Mouse (Mus musculus): ENCODE data around the gene Commd2. TPM values are rescaled to one million over a fixed set of nuclear protein-coding genes. Genes with fewer than 3 reads are reported as not detected.

Gene Commd2
- polyA plus RNA-seq, 1 experiment = 47.5 TPM

- H3K4me1 ChIP-seq = peaks cover 4% of the 10 kb centered on the region; the same call in 1 of the 2 replicates
- no peak overlapping the region for H3K4me3 ChIP-seq (replicated peaks)
- H3K27me3 ChIP-seq (replicated peaks) = no peaks in the 10 kb centered on the region
- H3K9me3 ChIP-seq = no peaks in the 10 kb centered on the region
- TF ChIP-seq FLI1 (IDR thresholded peaks at IDR 0.05; ENCODE audit: low read length) (no peak), GATA1 (IDR thresholded peaks at IDR 0.05; ENCODE audit: borderline replicate concordance, low read length) (no peak)
- H3K36me3 ChIP-seq (replicated peaks; ENCODE audit: low read length) = no peaks in the 10 kb centered on the region
Observed at GRCm38 (mm10) chr3:57664682-57665081, 13.2 kb upstream of the Commd2 start.

- Histone ChIP-seq H3K9me3 (no peaks in the 10 kb centered on the region), H3K27me3 (replicated peaks) (no peaks in the 10 kb centered on the region), H3K4me1 (peaks cover 4% of the 10 kb centered on the region; the same call in 1 of the 2 replicates), H3K36me3 (replicated peaks; ENCODE audit: low read length) (no peaks in the 10 kb centered on the region), H3K4me3 (replicated peaks) (peak overlapping the region; percentile 38)
- no peak for TF ChIP-seq FLI1 (IDR thresholded peaks at IDR 0.05; ENCODE audit: low read length)
- TF ChIP-seq GATA1 (IDR thresholded peaks at IDR 0.05; ENCODE audit: borderline replicate concordance, low read length) = no peak
Observed at GRCm38 (mm10) chr3:57663731-57664130, 12.2 kb upstream of the Commd2 start.

DNA sequence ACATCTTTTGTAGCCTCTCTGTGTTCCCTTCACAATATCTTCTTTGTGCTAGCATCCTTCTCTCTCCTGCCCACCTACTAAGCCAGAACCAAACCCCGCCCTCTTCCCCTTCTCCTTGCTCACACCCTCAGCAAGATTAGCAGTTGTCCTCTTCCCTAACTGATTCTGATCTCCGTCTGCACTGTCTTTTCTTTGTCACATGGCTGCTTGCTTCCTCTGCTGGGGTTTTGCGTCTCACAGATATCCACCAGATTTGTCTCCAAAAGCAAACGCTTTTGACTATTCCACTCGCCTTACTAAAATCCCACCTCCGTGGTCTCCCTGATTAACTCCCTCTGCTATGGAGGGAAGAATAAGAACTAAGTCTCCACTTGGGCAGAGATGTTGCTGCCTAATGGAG lies 7.1 kb upstream of the Commd2 start:
- H3K9me3 ChIP-seq = no peaks in the 10 kb centered on the region
- no peak overlapping the region for H3K4me3 ChIP-seq (replicated peaks)
- H3K36me3 ChIP-seq (replicated peaks; ENCODE audit: low read length) = no peaks in the 10 kb centered on the region
- TF ChIP-seq GATA1 (IDR thresholded peaks at IDR 0.05; ENCODE audit: borderline replicate concordance, low read length) (no peak), FLI1 (IDR thresholded peaks at IDR 0.05; ENCODE audit: low read length) (no peak)
- no peaks in the 10 kb centered on the region for H3K4me1 ChIP-seq
- no peaks in the 10 kb centered on the region for H3K27me3 ChIP-seq (replicated peaks)

GRCm38 (mm10) chr3:57653646-57654045 lies 2.1 kb upstream of the Commd2 start:
- H3K36me3 ChIP-seq (replicated peaks; ENCODE audit: low read length) = peaks cover 9% of the 10 kb centered on the region
- H3K4me3 ChIP-seq (replicated peaks) = no peak overlapping the region
- H3K9me3 ChIP-seq = no peaks in the 10 kb centered on the region
- no peak for TF ChIP-seq FLI1 (IDR thresholded peaks at IDR 0.05; ENCODE audit: low read length)
- TF ChIP-seq GATA1 (IDR thresholded peaks at IDR 0.05; ENCODE audit: borderline replicate concordance, low read length) = no peak
- peaks cover 4% of the 10 kb centered on the region; the same call in 1 of the 2 replicates for H3K4me1 ChIP-seq
- no peaks in the 10 kb centered on the region for H3K27me3 ChIP-seq (replicated peaks)

DNA sequence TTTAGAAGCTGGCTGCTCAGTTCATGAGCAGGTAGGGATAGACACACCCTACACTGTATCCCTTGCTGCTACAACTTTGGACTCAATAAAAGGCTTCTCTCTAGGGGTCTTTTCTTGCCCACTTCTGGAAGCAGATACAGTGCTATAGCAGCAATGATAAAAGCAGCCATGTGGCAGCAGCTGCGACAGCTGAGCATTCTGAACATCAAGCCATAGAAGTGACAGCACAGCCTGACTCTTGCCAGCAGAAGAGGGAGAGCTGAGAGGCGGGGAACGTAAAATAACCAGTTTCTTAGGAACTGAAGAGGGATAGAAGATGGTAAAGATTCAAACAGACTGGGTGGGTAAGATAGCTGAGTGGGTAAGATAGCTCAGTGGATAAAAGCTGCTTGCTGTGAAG lies 970 bp upstream of the Commd2 start:
- H3K4me1 ChIP-seq = peaks cover 4% of the 10 kb centered on the region; the same call in 1 of the 2 replicates
- H3K4me3 ChIP-seq (replicated peaks) = no peak overlapping the region
- H3K27me3 ChIP-seq (replicated peaks) = no peaks in the 10 kb centered on the region
- H3K36me3 ChIP-seq (replicated peaks; ENCODE audit: low read length) = peaks cover 12% of the 10 kb centered on the region
- no peak for TF ChIP-seq GATA1 (IDR thresholded peaks at IDR 0.05; ENCODE audit: borderline replicate concordance, low read length)
- TF ChIP-seq FLI1 (IDR thresholded peaks at IDR 0.05; ENCODE audit: low read length) = no peak
- no peaks in the 10 kb centered on the region for H3K9me3 ChIP-seq

DNA sequence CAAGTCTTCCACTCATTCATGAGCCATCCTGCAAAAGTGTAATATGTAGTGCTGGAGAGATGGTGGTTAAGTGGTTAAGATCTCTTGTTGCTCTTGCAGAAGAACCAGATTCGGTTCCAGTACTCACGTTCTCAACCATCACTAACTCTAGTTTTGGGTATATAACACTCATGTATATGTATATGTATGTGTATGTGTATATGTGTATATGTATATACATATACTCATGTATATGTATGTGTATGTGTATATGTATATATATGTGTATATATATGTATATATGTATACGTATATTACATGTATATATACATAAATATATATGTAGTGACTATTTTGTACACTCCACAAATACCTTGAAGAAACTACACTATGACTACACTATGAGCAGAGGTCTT lies 347 bp upstream of the Commd2 start:
- H3K4me1 ChIP-seq = peaks cover 4% of the 10 kb centered on the region; the same call in 1 of the 2 replicates
- H3K4me3 ChIP-seq (replicated peaks) = peak overlapping the region; percentile 93
- peaks cover 14% of the 10 kb centered on the region for H3K36me3 ChIP-seq (replicated peaks; ENCODE audit: low read length)
- TF ChIP-seq GATA1 (IDR thresholded peaks at IDR 0.05; ENCODE audit: borderline replicate concordance, low read length) = no peak
- no peak for TF ChIP-seq FLI1 (IDR thresholded peaks at IDR 0.05; ENCODE audit: low read length)
- no peaks in the 10 kb centered on the region for H3K27me3 ChIP-seq (replicated peaks)
- H3K9me3 ChIP-seq = no peaks in the 10 kb centered on the region

- Histone ChIP-seq H3K27me3 (replicated peaks) (no peaks in the 10 kb centered on the region), H3K4me3 (replicated peaks) (no peak overlapping the region)
- TF ChIP-seq GATA1 (IDR thresholded peaks at IDR 0.05; ENCODE audit: borderline replicate concordance, low read length) (no peak), FLI1 (IDR thresholded peaks at IDR 0.05; ENCODE audit: low read length) (no peak)
Observed at GRCm38 (mm10) chr3:57643191-57643590, 8.3 kb downstream of the Commd2 start.

GRCm38 (mm10) chr3:57637596-57637995 lies 13.9 kb downstream of the Commd2 start:
- no peak overlapping the region for H3K4me3 ChIP-seq (replicated peaks)
- TF ChIP-seq GATA1 (IDR thresholded peaks at IDR 0.05; ENCODE audit: borderline replicate concordance, low read length) = no peak
- TF ChIP-seq FLI1 (IDR thresholded peaks at IDR 0.05; ENCODE audit: low read length) = no peak

More at GRCm38 (mm10) chr3:57643191-57643590, 8.3 kb downstream of the Commd2 start:
- H3K9me3 ChIP-seq = no peaks in the 10 kb centered on the region
- H3K4me1 ChIP-seq = peaks cover 4% of the 10 kb centered on the region; the same call in 1 of the 2 replicates
- H3K36me3 ChIP-seq (replicated peaks; ENCODE audit: low read length) = peaks cover 26% of the 10 kb centered on the region

DNA sequence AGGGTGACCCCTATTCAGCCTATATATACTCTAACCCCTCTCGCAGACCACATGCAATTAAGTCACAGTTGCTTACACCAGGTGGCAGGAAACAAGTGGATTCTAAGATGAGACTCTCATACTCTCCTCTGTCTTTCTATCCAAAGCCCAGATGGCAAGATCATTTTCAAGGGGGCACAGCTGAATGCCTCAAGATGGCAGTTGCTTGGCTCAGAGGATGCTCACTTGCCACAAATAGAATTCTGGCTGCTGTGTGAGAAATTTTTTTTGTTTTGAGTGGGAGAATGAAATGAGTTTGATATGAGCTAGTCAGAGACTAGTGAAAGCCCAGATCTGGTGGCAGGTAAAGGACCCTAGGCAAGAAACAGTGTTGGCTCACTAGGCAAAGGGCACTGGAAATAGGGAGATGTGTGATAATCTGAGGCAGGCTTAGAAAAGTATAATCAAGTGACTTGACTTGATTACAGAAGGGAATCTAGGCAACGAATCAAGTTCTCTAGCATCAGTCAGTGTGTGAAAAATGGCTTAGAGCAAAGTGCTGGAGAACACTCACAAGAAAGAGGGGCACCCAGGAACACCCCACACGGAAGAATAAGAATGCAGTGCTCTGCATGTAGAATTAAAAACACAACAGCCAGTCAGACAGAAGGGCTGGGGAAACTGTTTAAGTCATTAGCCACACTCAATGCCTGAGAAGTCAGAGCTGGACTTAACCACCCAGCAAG lies 16.6 kb downstream of the Commd2 start:
- no peaks in the 10 kb centered on the region for H3K36me3 ChIP-seq (replicated peaks; ENCODE audit: low read length)
- peaks cover 7% of the 10 kb centered on the region for H3K27me3 ChIP-seq (replicated peaks)
- TF ChIP-seq FLI1 (IDR thresholded peaks at IDR 0.05; ENCODE audit: low read length) (no peak), GATA1 (IDR thresholded peaks at IDR 0.05; ENCODE audit: borderline replicate concordance, low read length) (no peak)
- peaks cover 4% of the 10 kb centered on the region; the same call in 1 of the 2 replicates for H3K4me1 ChIP-seq
- H3K4me3 ChIP-seq (replicated peaks) = no peak overlapping the region
- no peaks in the 10 kb centered on the region for H3K9me3 ChIP-seq

More at GRCm38 (mm10) chr3:57637596-57637995, 13.9 kb downstream of the Commd2 start:
- Histone ChIP-seq H3K4me1 (peaks cover 4% of the 10 kb centered on the region; the same call in 1 of the 2 replicates), H3K36me3 (replicated peaks; ENCODE audit: low read length) (no peaks in the 10 kb centered on the region), H3K27me3 (replicated peaks) (peaks cover 7% of the 10 kb centered on the region), H3K9me3 (no peaks in the 10 kb centered on the region)

GRCm38 (mm10) chr3:57626954-57627513 lies 24.5 kb downstream of the Commd2 start:
- no peak overlapping the region for H3K4me3 ChIP-seq (replicated peaks)

More at GRCm38 (mm10) chr3:57626954-57627513, 24.5 kb downstream of the Commd2 start:
- H3K4me1 ChIP-seq = peaks cover 4% of the 10 kb centered on the region; the same call in 1 of the 2 replicates
- no peak for TF ChIP-seq GATA1 (IDR thresholded peaks at IDR 0.05; ENCODE audit: borderline replicate concordance, low read length)
- TF ChIP-seq FLI1 (IDR thresholded peaks at IDR 0.05; ENCODE audit: low read length) = no peak
- H3K9me3 ChIP-seq = no peaks in the 10 kb centered on the region
- no peaks in the 10 kb centered on the region for H3K27me3 ChIP-seq (replicated peaks)
- no peaks in the 10 kb centered on the region for H3K36me3 ChIP-seq (replicated peaks; ENCODE audit: low read length)

Measured in megakaryocyte, embryonic 14.5 days (primary cell).